Mouse (Mus musculus) R1 (cell line): ENCODE measurements at regions not wholly inside any gene's neighbourhood (a gene's known extent, or its start where the extent isn't known, plus 50 kb on each side); places are given as distances from the start of the nearest gene placed in this dataset.

Experiments
- DNase-seq: peaks from one replicate; pipeline ENCODE4 v3.0.0-alpha.2; 2018; ENCODE audit warnings: low read depth, low spot score

DNA sequence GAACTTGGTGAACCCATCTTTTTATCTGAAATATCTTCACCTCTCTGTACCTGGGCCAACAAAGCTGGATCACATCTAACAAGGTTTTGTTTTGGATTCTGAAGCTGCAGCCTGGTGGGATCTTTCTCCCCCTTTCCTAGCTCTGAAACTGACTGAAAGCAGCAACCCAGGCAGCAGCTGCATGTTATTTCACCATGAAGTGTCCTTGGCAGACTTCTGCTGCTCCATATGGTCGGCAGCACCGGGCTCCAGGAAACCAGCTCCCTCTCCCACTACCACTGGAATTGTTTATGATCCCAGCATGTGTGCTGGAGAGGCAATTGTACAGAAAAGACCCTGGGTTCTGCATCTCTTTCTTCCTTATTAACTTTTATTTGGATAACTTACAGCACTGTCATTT is 145.0 kb downstream of the Spata18 start:
- no peak for DNase-seq

DNA sequence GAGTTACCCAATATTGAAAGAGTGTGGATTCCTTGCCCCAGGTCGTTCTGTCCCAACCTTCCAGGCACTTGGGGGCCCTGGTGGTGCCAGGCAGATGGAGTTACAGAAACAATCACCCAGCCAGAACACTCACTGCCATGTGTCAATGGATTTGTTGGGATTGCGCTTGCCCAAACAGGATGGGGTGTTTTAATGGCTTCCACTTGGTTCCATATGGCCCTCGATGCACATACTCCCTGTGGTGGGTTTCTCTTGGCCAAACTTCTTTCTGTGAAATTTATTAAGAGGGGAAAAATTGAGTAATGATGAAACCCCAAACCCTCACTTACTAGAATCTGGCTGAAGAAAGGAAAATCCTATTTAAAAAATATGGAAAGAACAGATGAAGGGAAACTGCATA is 146.8 kb downstream of the Spata18 start:
- no peak for DNase-seq

DNA sequence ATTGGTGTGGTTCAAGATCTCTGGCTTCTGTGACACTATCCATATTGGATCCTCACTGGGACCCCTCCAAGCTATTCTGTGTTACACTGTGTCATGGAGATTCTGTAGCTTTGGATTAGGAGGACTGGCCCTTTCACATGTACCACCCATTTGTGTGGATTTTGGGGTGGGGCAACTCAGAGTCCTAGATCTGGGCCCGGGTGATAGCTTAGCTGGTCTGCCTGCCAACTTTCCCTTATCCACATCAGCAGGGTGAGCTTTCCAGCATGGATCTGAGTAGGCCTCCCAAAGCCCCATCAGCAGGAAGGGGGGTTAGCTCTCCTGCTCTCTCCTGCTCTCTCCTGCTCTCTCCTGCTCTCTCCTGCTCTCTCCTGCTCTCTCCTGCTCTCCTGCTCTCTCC is 152.3 kb downstream of the Spata18 start:
- DNase-seq: no peak

DNA sequence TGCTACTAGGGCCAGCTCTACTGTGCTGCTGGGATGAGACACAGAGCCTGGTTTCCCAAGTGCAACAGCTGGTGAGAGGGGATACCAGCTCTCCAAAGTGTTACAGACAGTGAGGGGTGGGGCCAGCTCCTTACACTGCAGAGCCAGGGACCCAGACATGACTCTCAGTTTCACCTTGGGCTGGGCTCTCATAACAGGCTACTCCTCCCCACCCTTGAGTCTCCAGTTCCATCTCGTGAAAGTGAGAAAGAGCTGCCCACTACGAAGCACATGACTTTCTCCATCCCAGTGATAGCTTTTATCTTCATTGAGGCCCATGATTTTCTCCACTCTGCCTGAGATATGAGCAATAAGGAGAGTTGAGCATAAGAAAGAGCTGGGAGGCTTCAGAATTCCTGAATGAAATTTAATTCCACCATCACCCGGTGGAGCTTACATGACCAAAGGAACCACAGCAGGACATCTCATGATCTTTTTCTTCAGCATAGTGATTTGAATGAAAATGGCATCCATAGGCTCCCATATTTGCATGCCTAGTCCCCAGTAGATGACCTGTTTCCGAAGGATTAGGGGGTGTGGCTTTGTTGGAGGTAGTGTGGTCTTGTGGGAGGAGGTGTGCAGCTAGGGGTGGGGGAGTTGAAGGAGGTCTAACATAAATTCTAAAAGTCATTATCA is 153.5 kb downstream of the Spata18 start:
- peak; percentile 83 for DNase-seq

DNA sequence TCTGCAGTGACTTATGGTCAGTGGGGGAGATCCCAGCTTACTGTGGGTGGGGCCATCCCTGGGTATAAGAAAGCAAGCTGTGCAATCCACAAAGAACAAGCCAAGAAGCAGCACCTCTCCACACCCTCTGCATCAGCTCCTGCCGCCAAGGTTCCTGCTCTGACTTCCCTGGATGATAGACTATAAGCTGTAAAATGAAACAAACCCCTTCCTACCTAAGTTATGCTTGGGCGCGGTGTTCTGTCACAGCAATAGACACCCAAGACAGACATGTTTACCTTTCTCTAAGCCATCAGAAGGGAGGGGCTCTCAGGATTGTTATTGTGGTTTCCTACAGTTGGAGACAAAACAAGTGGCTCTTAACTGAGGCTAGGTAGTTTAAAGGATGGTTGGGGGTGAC is 159.5 kb downstream of the Spata18 start:
- no peak for DNase-seq

DNA sequence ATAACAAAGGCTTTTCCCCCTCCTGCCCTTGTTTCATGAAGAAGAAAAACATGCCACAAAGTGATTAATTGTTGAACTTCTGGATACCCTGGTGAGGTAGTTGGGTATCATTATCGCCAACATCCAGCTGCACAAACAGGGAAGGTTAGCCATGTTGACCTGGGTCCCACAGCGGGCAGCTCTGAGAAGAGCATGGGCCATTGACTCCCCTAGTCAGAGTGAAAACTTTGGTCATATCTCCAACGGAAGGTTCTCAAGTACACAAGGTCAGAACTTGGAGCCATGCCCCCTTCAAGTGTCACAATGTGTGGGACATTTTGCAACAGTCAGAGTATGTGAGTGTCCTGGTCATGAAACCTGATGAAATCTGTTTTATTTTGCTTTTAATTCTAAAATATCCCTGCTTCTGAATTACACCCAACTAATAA is 159.9 kb downstream of the Spata18 start:
- no peak for DNase-seq

DNA sequence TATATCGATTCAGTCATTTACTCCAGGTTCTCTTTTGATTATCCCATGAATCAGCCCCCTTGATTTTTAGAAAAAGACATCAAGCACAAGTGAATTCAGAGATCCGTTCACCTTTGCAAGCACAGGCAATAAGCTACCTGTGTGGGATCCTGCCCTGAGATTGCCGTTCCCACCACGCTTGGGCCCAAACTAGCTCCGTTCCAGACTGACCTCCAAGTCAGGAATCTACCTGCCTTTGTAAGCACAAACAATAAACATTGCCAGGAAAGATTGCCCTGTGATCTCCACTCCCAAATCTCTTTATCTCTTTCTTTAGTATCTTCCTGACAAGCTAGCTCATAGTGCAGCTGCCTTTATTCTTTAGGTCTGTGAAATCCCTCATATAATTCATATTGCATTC is 164.6 kb downstream of the Spata18 start:
- DNase-seq: no peak

DNA sequence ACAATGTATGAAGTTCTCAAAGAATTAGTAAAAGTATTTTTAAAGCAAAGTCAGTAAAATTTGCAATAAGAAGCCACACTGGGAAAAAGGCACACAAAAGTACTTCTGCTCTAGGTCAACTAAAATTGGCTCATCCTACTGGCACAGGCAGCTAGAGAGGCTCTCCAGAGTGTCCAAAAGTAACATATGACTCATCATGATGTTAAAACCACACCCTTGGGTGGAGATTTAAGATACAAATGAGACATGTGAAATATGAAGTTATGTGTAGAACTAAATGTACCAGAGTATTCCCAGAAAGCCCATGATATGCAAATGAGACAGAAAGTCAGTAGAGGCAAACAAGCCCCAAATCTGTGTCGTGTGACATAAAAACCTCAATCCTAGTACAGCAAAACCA is 166.0 kb downstream of the Spata18 start:
- no peak for DNase-seq

DNA sequence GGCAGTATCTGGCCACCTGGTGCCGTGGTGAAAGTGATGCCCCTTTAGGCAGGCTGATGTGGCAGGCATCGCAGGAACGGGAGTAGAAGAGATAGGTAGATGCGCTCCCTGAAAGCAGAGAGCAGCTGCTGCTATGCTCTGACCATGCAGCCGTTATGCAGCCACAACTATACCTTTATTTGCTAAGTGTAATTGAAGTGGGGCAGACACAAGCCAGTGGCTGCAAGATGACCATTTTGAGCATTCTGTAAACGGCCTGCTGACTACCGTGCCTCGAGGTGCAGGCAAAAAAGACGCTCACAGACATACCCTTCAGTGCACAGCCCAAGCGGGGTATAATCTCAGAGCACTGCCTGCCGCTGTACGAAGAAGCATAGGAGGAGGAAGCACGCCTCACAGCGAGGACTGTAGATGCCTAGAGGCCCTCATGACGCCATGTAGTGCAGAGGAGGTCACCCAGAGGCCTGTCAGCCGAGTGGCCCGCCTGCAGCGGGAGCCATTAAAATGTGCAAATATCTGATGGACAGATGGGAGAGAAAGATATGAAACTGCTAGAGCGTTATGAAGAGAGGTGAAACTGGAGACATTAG is 170.9 kb downstream of the Spata18 start:
- DNase-seq: no peak

DNA sequence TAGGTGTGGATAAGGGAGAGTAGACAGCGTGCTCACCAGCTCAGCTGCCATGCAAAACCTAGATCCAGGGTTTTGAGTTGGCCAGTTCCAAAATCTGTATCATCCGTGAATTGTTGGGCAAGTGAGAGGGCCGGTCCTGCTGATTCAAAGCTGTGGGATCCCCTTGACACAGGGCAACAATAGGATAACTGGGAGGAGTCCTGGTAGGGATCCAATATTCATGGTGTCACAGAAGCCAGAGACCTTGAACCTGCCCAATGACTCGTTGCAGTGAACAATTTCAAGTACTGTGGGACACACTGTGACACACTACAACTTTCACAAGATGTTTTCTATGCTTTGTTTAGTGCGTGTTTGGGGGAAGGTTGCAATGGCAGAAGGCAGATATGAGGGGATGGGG is 172.2 kb downstream of the Spata18 start:
- DNase-seq: no peak

DNA sequence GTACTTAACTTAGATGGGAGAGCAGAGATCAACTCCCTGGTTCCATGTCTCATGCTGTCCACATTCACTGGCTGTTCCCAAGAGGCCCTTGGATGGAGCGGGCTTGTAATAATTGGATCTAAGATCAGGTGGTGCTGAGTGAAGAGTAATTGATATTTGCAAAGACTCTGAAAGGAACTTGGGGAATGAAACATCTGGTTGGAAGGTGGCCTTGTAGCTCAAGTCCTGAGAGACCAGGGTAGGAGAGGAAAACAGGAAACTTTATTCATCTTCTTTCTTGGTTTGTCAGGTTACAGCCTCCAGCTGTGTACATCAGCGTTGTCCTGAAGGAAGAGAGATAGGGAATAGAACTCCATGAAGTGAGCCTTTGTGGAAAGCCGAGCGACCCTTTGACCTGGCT is 175.8 kb downstream of the Spata18 start:
- DNase-seq: no peak

DNA sequence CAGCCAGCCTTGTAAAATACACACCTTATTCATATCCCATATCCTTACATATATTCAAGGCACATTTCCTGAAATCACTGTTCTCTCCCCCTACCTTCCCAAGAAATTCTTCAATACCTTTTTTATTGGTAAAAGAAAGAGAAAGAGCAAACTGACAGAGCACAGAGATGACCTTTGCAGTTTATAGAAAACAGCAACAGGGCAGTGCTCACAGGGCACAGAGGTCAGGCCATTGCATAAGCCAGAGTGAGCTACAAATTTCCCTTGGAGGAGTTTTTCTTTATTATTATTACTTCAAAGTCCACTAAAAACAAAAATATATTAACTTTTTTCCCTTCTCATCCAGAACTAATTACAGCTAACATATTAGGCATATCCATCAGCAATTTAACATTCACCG is 182.5 kb downstream of the Spata18 start:
- no peak for DNase-seq

DNA sequence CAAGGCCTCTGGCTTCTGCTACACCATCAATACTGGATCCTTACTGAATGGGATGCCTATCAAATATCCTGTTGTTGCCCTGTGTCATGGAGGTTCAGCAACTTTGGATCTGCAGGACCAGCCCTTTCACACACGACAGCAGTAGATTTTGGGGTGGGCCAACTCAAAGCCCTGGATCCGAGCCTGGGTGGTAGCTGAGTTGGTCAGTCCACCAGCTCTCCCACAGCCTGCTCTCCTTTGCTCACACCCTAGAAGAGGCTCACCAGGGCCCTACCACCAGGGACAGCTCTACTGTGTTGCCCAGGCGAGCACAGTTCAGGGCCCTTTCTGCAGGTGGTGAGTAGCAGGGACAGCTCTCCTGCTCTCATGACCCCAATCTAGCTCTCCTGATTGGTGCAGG is 192.6 kb downstream of the Spata18 start:
- no peak for DNase-seq

DNA sequence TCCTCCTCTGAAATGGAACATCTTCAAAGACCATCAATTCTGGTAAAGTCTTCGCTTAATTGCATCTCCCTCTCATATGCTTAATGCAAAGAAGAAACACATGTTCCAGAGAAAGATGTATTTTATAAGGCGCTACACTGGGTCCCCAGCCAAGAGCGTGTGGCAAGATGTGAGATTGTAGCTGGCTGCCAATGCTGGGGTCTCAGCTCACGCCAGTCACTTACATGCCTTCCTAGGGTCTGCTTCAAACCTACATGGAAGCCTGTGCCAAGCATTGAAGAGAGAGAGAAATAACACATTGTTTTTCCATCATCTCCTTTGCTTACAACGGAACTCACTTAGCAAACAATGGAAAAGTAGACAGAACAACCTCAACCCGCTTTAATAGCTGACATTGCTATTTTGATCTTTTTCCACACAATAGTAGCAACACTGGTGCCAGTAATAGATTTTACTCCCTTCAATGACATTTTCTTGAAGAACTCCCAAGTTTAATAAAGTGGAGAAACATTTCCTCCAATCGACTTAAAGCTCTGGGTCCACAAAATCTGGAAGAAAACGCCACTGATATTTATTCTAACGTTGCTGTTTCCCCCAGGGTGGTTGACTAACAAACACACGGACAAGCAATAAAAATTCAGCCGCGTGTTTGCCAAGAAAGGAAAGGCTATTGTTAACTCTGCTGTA is 195.1 kb downstream of the Spata18 start:
- no peak for DNase-seq

DNA sequence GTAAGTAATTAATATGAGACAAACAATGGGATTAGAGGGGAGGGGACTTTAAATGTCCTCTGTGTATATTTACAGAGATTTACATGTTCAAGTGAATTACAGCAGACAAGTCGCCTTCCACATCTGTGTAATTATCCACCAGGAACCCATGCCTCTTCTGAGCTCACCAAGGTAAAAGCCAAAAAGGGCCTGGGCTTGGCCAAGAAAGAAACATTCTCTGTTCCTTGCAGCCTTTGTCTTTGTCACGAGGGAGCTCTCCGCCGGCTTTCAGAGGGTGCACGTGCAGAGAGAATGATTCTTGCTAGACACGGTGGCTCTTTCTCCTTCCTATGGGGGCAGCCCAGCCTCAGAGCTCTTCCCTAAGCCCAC is 195.6 kb downstream of the Spata18 start:
- no peak for DNase-seq

DNA sequence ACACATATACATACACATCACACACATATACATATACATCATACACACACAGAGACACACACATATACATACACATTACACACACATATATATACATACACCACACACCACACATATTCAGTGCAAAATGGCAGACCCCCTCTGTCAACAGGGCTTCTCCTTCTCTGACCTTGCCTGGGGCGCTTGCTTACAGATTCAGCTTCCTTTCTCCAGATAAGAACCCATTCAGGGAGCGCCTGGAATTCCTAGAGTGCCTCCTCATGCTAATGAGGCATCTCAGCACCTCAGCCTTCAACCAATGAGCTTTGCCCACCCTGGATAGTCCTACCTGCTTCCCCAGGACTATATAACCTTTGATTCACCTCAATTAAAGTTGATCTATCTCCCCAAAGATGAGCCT is 200.3 kb downstream of the Spata18 start:
- peak; percentile 95 for DNase-seq

DNA sequence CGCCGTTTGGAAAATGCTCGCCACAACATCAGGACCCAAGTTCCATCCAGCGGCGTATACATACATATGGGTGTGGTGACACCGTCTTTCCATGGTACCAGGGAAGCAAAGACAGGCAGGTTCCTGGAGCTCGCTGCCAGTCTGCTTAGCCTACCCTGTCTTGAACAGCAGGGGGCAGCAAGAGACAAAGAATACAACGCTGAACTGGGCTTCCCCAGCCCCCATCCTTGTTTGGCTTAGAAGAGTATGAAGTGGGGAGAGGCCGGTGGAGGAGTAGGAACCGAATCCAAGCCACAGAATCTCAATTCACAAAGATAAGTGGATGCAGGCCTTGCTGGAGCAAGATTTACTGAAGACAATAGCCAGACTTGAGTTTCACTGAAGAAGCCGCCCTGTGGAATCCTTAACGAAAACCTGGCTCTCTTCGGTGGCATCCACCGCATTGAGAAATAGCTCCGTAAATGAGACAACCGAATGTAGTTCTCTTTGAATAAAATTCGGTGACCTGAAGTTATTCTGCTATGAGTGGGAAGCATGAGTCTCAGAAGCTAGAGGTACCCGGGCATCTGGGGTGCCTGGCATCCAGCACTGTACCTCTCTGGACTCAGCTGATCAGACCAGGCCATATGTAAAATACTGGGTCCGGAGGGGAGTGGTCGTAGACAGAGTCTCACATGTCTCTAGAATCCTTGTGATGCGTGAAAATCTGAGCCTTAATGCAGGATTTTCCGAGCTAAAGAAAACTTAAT is 203.0 kb downstream of the Spata18 start:
- peak; percentile 93 for DNase-seq

DNA sequence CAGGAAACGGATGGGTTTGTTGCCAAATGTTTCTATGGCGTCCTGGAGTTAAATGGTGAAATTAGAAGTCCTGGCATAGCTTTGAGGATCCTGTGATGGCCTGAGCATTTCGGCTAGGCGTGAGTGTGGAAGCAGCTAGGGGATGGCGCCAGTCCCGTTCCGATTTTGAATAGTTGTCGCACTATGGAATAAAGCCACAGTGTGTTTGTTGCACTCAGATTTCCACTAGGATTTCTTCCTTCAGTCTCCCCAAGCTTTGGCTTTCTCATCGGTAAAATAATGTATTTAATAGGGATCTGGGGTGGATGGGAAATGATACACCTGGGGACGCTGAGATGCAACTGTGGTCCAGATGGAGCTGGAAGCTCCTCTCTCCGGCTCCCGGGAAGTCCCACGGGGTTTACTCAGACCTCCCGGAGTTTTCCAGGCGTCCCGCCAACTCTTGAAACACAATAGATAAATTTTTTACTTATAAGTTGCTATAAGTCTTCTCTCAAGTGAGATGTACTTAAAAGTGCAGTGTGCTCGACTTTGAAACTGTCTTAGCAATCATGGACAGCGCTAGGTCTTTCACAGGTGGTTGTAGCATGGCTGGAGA is 203.7 kb downstream of the Spata18 start:
- DNase-seq: peak; percentile 23

DNA sequence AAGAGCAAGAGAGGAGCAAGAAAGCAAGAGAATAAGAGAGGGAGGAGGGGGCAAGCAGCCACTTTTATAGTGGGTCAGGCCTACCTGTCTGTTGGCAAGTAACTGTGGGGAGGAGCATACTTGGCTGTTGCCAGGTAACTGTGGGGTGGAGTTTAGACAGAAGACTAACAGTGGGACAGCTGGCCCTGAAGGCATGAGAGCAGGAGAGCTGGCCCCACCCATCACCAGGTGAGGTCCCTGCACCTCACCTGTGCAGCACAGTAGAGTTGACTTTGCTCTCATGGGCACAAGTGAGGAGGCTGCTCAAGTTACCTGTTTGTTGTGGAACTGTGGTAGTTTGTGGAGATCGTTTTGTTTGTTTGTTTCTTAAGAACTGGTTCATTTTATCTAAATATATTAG is 208.1 kb downstream of the Spata18 start:
- peak; percentile 22 for DNase-seq

DNA sequence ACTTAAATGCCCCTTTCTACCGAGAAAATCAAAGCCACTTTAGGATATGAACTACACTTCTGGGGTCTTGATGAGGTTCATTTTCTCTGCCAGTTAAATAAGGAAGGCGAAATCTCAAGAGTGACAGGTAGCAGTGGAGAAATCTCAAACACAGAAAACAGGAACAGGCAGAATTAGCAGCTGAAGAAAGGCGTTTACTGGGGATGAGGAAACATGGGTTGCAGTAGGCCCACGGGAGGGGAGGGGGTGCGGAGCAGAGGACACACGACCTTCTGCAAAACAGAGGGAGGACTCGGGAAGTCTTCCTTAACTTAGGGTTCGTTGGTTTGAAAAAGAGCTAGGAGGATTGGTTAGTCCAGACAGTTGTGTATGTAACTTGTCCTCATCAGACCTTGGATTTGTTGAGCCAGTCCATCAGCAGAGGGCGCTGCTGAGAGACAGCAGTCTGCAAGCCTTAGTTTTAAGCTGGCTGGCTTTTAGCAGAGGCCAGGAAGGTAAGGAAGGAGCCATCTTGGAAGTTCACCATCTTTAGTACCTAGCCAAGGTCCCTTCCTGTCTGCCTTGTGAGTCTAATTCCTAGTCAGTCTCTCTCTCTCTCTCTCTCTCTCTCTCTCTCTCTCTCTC is 204.0 kb downstream of the Usp46 start:
- DNase-seq: peak; percentile 97

DNA sequence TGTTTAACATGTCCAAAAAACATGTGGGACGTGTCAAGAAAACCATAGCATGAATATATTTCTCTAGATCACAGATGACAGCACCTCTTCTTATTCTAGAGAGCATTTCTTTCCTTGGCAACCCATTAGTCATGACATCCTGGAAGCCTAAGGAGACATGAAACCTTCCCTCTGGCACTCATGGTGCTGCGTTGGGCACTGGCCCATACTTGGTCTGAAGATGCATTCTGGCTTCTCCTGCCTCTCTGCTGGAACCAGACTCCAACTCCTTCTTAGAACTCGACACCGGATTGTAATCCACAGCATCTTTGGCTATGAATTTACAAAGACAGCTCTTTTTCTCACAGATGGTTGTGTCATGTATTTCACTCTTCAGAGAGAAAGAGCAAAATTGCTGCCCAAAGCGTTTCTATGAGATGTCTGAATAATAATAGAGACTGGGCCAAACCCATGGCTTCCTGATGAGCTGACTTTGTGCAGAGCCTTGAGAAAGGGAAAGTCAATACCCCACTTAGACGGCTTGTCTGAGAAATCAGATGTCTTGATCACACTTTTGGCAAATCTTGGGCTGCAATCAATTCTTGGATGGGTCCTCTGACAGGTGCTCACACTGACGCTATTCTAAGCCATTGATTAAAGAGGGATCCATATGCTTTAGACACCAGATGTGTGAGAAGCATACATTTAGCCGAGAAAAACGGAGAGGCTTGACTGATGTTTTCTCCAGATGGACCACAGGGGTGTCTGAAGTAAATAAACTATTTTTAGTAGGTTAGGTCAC is 195.4 kb downstream of the Usp46 start:
- DNase-seq: no peak
